Mouse (Mus musculus) midbrain, embryonic 13.5 days (tissue): ENCODE measurements around the gene Prrc2a. TPM values are rescaled to one million over a fixed set of nuclear protein-coding genes. Genes with fewer than 3 reads are reported as not detected.
A peak's percentile ranks its signal among the peaks of the same experiment; 100 is the strongest.

Source experiments
- ATAC-seq: fragments of 200-750 bp; cut with Nextera tagmentation; 2 replicates; pipeline ENCODE4 v1.8.0; 2017; ENCODE audit warnings: mild to moderate bottlenecking, moderate TSS enrichment, moderate library complexity
- H3K27ac ChIP-seq: fragments of 300-500 bp; sonication (generic); 2 replicates; pipeline ENCODE4 v1.5.1; 2015; ENCODE audit warnings: inconsistent platforms, mild to moderate bottlenecking, moderate library complexity
- H3K27me3 ChIP-seq: fragments of 300-500 bp; sonication (generic); 2 replicates; pipeline ENCODE4 v1.6.1; 2015; ENCODE audit warnings: mild to moderate bottlenecking, inconsistent platforms
- H3K36me3 ChIP-seq: fragments of 300-500 bp; sonication (generic); 2 replicates; pipeline ENCODE4 v1.6.1; 2015; ENCODE audit warnings: mild to moderate bottlenecking, inconsistent platforms
- H3K4me1 ChIP-seq: fragments of 300-500 bp; sonication (generic); replicated peaks from 2 replicates; pipeline ENCODE4 v1.6.1; 2015; ENCODE audit warnings: inconsistent platforms
- H3K4me2 ChIP-seq: fragments of 300-500 bp; sonication (generic); replicated peaks from 2 replicates; pipeline ENCODE4 v1.6.1; 2015; ENCODE audit warnings: moderate library complexity, mild to moderate bottlenecking, inconsistent platforms
- H3K4me3 ChIP-seq: fragments of 300-500 bp; sonication (generic); replicated peaks from 2 replicates; pipeline ENCODE4 v1.5.1; 2015; ENCODE audit warnings: mild to moderate bottlenecking, inconsistent platforms
- H3K9ac ChIP-seq: fragments of 300-500 bp; sonication (generic); replicated peaks from 2 replicates; pipeline ENCODE4 v1.6.1; 2015; ENCODE audit warnings: mild to moderate bottlenecking, inconsistent platforms
- H3K9me3 ChIP-seq: fragments of 300-500 bp; sonication (generic); 2 replicates; pipeline ENCODE4 v1.6.1; 2016; ENCODE audit warnings: mild to moderate bottlenecking, inconsistent platforms
- WGBS: fragments of 180-500 bp; shearing (Covaris S2); methylation state at CpG from one replicate; pipeline ENCODE4 v1.1.7; 2015; 5-methylcytosine and 5-hydroxymethylcytosine counted together
- polyA plus RNA-seq: library from polyadenylated mRNA; unstranded; fragments of >200 nt; fragmentation: Nextera tagmentation; extraction: Ambion mirVana; gene quantifications from 2 replicates; pipeline ENCODE4 v1.2.1, GENCODE M21; 2015

Gene Prrc2a
- 209 and 228 TPM in 2 replicates for polyA plus RNA-seq

GRCm38 (mm10) chr17:35164568-35165450 lies at the start of gene Prrc2a:
TSS of gene Prrc2a (minus strand) at chr17:35164897.
- Histone ChIP-seq H3K4me2 (peak within 1 kb of the TSS; percentile 91), H3K4me1 (peaks cover 35% of the 10 kb centered on the region), H3K4me3 (peak within 1 kb of the TSS; percentile 99), H3K9me3 (no peaks in the 10 kb centered on the region), H3K27ac (peak within 1 kb of the TSS; percentile 97), H3K36me3 (peaks cover 24% of the 10 kb centered on the region), H3K27me3 (no peaks in the 10 kb centered on the region), H3K9ac (peak within 1 kb of the TSS; percentile 100)
- WGBS, result under 1% methylated on average over 58 of the region's 89 CpGs
- peak; percentile 95 for ATAC-seq

- 92% methylated on average over 5 of the region's 5 CpGs for whole genome bisulfite sequencing
- Histone ChIP-seq H3K9me3 (no peaks in the 10 kb centered on the region), H3K27ac (no peak overlapping the region), H3K4me2 (no peak overlapping the region), H3K36me3 (no peaks in the 10 kb centered on the region), H3K4me3 (no peak overlapping the region), H3K9ac (no peak overlapping the region), H3K27me3 (no peaks in the 10 kb centered on the region), H3K4me1 (no peaks in the 10 kb centered on the region)
- no peak for ATAC-seq
These were observed 48.4 kb upstream of the Prrc2a start for GRCm38 (mm10) chr17:35213071-35213470.

- no peak overlapping the region for H3K27ac ChIP-seq
- no peaks in the 10 kb centered on the region for H3K9me3 ChIP-seq
- no peaks in the 10 kb centered on the region for H3K36me3 ChIP-seq
- no peaks in the 10 kb centered on the region for H3K27me3 ChIP-seq
- 84% methylated on average over 3 of the region's 3 CpGs for WGBS
- no peaks in the 10 kb centered on the region for H3K4me1 ChIP-seq
- H3K9ac ChIP-seq, result no peak overlapping the region
- no peak overlapping the region for H3K4me3 ChIP-seq
- ATAC-seq, result no peak
- no peak overlapping the region for H3K4me2 ChIP-seq
These were observed 45.9 kb upstream of the Prrc2a start for GRCm38 (mm10) chr17:35210593-35210992.

- Histone ChIP-seq H3K36me3 (no peaks in the 10 kb centered on the region), H3K4me3 (no peak overlapping the region), H3K9me3 (no peaks in the 10 kb centered on the region), H3K4me1 (no peaks in the 10 kb centered on the region), H3K4me2 (no peak overlapping the region), H3K9ac (no peak overlapping the region), H3K27ac (no peak overlapping the region), H3K27me3 (peaks cover 5% of the 10 kb centered on the region; the same call in 1 of the 2 replicates)
- WGBS, result 70% methylated on average over 12 of the region's 12 CpGs
- no peak for ATAC-seq
These were observed 45.3 kb upstream of the Prrc2a start for GRCm38 (mm10) chr17:35209785-35210535.

- Histone ChIP-seq H3K9ac (peak overlapping the region; percentile 51), H3K27me3 (peaks cover 36% of the 10 kb centered on the region), H3K9me3 (no peaks in the 10 kb centered on the region), H3K27ac (no peak overlapping the region), H3K4me2 (no peak overlapping the region), H3K36me3 (no peaks in the 10 kb centered on the region), H3K4me1 (no peaks in the 10 kb centered on the region), H3K4me3 (no peak overlapping the region)
- ATAC-seq, result no peak
- 62% methylated on average over 10 of the region's 10 CpGs for WGBS
These were observed 40.7 kb upstream of the Prrc2a start for GRCm38 (mm10) chr17:35205380-35205769.

GRCm38 (mm10) chr17:35204494-35205379 lies 40.0 kb upstream of the Prrc2a start, which contains the start of gene Lta:
TSS of gene Lta (minus strand) at chr17:35205351.
- ATAC-seq, result no peak
- WGBS, result 29% methylated on average over 20 of the region's 20 CpGs
- Histone ChIP-seq H3K4me2 (no peak within 1 kb of the TSS), H3K9ac (peak within 1 kb of the TSS; percentile 51), H3K27ac (no peak within 1 kb of the TSS), H3K4me3 (no peak within 1 kb of the TSS), H3K9me3 (no peaks in the 10 kb centered on the region), H3K36me3 (no peaks in the 10 kb centered on the region), H3K4me1 (no peaks in the 10 kb centered on the region), H3K27me3 (peaks cover 36% of the 10 kb centered on the region)

GRCm38 (mm10) chr17:35202442-35202841 lies 37.7 kb upstream of the Prrc2a start:
- Histone ChIP-seq H3K27me3 (peaks cover 41% of the 10 kb centered on the region), H3K4me2 (no peak overlapping the region), H3K4me3 (no peak overlapping the region), H3K27ac (no peak overlapping the region), H3K9ac (no peak overlapping the region), H3K9me3 (no peaks in the 10 kb centered on the region), H3K36me3 (no peaks in the 10 kb centered on the region), H3K4me1 (no peaks in the 10 kb centered on the region)
- no peak for ATAC-seq
- 72% methylated on average over 4 of the region's 4 CpGs for WGBS

GRCm38 (mm10) chr17:35201787-35202186 lies 37.1 kb upstream of the Prrc2a start, which contains the start of gene Tnf:
TSS of gene Tnf (minus strand) at chr17:35202007.
- Histone ChIP-seq H3K4me1 (no peaks in the 10 kb centered on the region), H3K9ac (no peak within 1 kb of the TSS), H3K27me3 (peaks cover 46% of the 10 kb centered on the region), H3K4me2 (no peak within 1 kb of the TSS), H3K27ac (no peak within 1 kb of the TSS), H3K4me3 (no peak within 1 kb of the TSS), H3K9me3 (no peaks in the 10 kb centered on the region), H3K36me3 (no peaks in the 10 kb centered on the region)
- no peak for ATAC-seq
- WGBS, result 51% methylated on average over 13 of the region's 13 CpGs

- peaks cover 2% of the 10 kb centered on the region for H3K4me1 ChIP-seq
- H3K9ac ChIP-seq, result no peak overlapping the region
- no peak for ATAC-seq
- H3K4me3 ChIP-seq, result no peak overlapping the region
- no peaks in the 10 kb centered on the region for H3K36me3 ChIP-seq
- H3K27ac ChIP-seq, result no peak overlapping the region
- H3K4me2 ChIP-seq, result no peak overlapping the region
- WGBS, result 86% methylated on average over 11 of the region's 11 CpGs
- H3K27me3 ChIP-seq, result peaks cover 52% of the 10 kb centered on the region
- H3K9me3 ChIP-seq, result no peaks in the 10 kb centered on the region
These were observed 36.4 kb upstream of the Prrc2a start for GRCm38 (mm10) chr17:35201128-35201527.

- no peak overlapping the region for H3K27ac ChIP-seq
- H3K36me3 ChIP-seq, result no peaks in the 10 kb centered on the region
- ATAC-seq, result no peak
- no peak overlapping the region for H3K4me2 ChIP-seq
- no peaks in the 10 kb centered on the region for H3K9me3 ChIP-seq
- no peak overlapping the region for H3K4me3 ChIP-seq
- 87% methylated on average over 11 of the region's 11 CpGs for WGBS
- no peak overlapping the region for H3K9ac ChIP-seq
- peaks cover 59% of the 10 kb centered on the region for H3K27me3 ChIP-seq
- H3K4me1 ChIP-seq, result peaks cover 9% of the 10 kb centered on the region
These were observed 35.7 kb upstream of the Prrc2a start for GRCm38 (mm10) chr17:35200398-35200797.

GRCm38 (mm10) chr17:35198946-35199345 lies 34.2 kb upstream of the Prrc2a start:
- no peak for ATAC-seq
- H3K4me3 ChIP-seq, result no peak overlapping the region
- no peak overlapping the region for H3K4me2 ChIP-seq
- H3K9ac ChIP-seq, result no peak overlapping the region
- peaks cover 62% of the 10 kb centered on the region for H3K27me3 ChIP-seq
- H3K4me1 ChIP-seq, result peaks cover 14% of the 10 kb centered on the region
- no peaks in the 10 kb centered on the region for H3K9me3 ChIP-seq
- no peak overlapping the region for H3K27ac ChIP-seq
- WGBS, result 34% methylated on average over 8 of the region's 8 CpGs
- no peaks in the 10 kb centered on the region for H3K36me3 ChIP-seq
